18 mouse cellular contexts compared by ENCODE assay signal in the genomic region with DNA sequence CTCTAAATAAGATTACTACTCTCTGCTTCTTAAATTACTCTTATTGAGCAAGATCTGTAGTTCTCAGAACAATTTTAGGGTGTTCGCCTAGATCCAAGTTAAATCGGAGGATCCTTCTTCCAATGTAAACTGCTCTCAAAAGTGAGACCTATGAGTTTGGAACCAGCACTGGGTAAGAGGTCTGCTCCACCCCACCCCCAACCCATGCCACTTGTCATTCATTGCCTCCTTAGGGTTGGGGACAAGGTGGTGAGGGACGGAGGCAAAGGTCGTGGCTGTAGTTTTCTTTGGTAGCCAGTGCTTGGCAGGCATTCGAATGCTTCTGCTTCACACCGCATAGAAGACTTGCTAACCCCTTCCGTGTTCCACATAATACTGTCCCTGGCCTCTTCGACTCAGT.
"Had no signal": no experiment of that assay in that cellular context is flagged by ENCODE, and none has a peak within 500 bp of the region (broad histone marks: within the 10 kb centered on the region; RNA-seq: fewer than 3 reads in every experiment).

No protein-coding gene starts in this region.

- H3K4me1 ChIP-seq: limb, embryonic 10.5 days; liver, embryonic 12.5 days; liver, embryonic 15.5 days; megakaryocyte, embryonic 14.5 days; midbrain, embryonic 10.5 days; midbrain, embryonic 13.5 days; neural tube, embryonic 13.5 days; stomach, embryonic 15.5 days had no signal

- DNase-seq: layer of hippocampus, adult 9-11 months; liver; right cerebral cortex, postnatal 25 days; spleen, adult 18-20 months; thymus, postnatal 36 days had no signal

- H3K36me3 ChIP-seq: limb, embryonic 10.5 days; limb, embryonic 13.5 days; liver, embryonic 12.5 days; liver, embryonic 15.5 days; lung, embryonic 15.5 days; midbrain, embryonic 10.5 days; midbrain, embryonic 13.5 days; neural tube, embryonic 13.5 days; stomach, embryonic 15.5 days had no signal

- ATAC-seq: liver, embryonic 12.5 days; midbrain, embryonic 13.5 days; midbrain, embryonic 16.5 days had no signal

- H3K9ac ChIP-seq: limb, embryonic 13.5 days; liver, embryonic 12.5 days; liver, embryonic 15.5 days; lung, embryonic 15.5 days; midbrain, embryonic 13.5 days; neural tube, embryonic 13.5 days; stomach, embryonic 15.5 days had no signal

- H3K27ac ChIP-seq: layer of hippocampus, adult 2 months; limb, embryonic 10.5 days; limb, embryonic 13.5 days; liver, embryonic 12.5 days; liver, embryonic 15.5 days; midbrain, embryonic 10.5 days; midbrain, embryonic 13.5 days; neural tube, embryonic 13.5 days; stomach, embryonic 15.5 days had no signal

- H3K9me3 ChIP-seq: limb, embryonic 10.5 days; limb, embryonic 13.5 days; liver, embryonic 12.5 days; liver, embryonic 15.5 days; lung, embryonic 15.5 days; midbrain, embryonic 10.5 days; midbrain, embryonic 13.5 days; neural tube, embryonic 13.5 days; stomach, embryonic 15.5 days had no signal

- H3K27me3 ChIP-seq: limb, embryonic 13.5 days; lung, embryonic 15.5 days; midbrain, embryonic 13.5 days; neural tube, embryonic 13.5 days; stomach, embryonic 15.5 days had no signal

- H3K4me3 ChIP-seq: layer of hippocampus, adult 2 months; limb, embryonic 10.5 days; limb, embryonic 13.5 days; liver, embryonic 12.5 days; liver, embryonic 15.5 days; lung, embryonic 15.5 days; megakaryocyte, embryonic 14.5 days; midbrain, embryonic 10.5 days; midbrain, embryonic 13.5 days; myocyte; neural tube, embryonic 13.5 days; stomach, embryonic 15.5 days had no signal

- H3K4me2 ChIP-seq: limb, embryonic 13.5 days; liver, embryonic 12.5 days; liver, embryonic 15.5 days; lung, embryonic 15.5 days; midbrain, embryonic 13.5 days; neural tube, embryonic 13.5 days; stomach, embryonic 15.5 days had no signal
